Mouse (Mus musculus) forebrain, postnatal 0 days (tissue): ENCODE results near the gene Bbs10. TPM values are rescaled to one million over a fixed set of nuclear protein-coding genes. Genes with fewer than 3 reads are reported as not detected.
A peak's percentile ranks its signal among the peaks of the same experiment; 100 is the strongest.

Experiments used
- ATAC-seq: fragments of 200-750 bp; cut with Nextera tagmentation; 2 replicates; pipeline ENCODE4 v1.8.0; 2017; ENCODE audit warnings: mild to moderate bottlenecking, moderate library complexity
- DNase-seq: peaks from one replicate; pipeline ENCODE4 v3.0.0-alpha.2; 2015
- H3K27ac ChIP-seq: fragments of 300-500 bp; sonication (generic); 2 replicates; pipeline ENCODE4 v1.5.1; 2014; ENCODE audit warnings: low read depth, mild to moderate bottlenecking, antibody characterized with exemption, low read length, moderate library complexity, mixed read lengths
- H3K27me3 ChIP-seq: fragments of 300-500 bp; sonication (generic); 2 replicates; pipeline ENCODE4 v1.6.1; 2014; ENCODE audit warnings: mild to moderate bottlenecking, low read length, mixed read lengths; ENCODE audit not compliant: insufficient read depth
- H3K36me3 ChIP-seq: fragments of 300-500 bp; sonication (generic); 2 replicates; pipeline ENCODE4 v1.6.1; 2014; ENCODE audit warnings: mild to moderate bottlenecking, moderate library complexity; ENCODE audit not compliant: insufficient read depth
- H3K4me1 ChIP-seq: fragments of 300-500 bp; sonication (generic); 2 replicates; pipeline ENCODE4 v1.6.1; 2014; ENCODE audit warnings: antibody characterized with exemption; ENCODE audit not compliant: insufficient read depth
- H3K4me2 ChIP-seq: fragments of 300-500 bp; sonication (generic); 2 replicates; pipeline ENCODE4 v1.6.1; 2014; ENCODE audit warnings: low read depth, mild to moderate bottlenecking, moderate library complexity
- H3K4me3 ChIP-seq: fragments of 300-500 bp; sonication (generic); 2 replicates; pipeline ENCODE4 v1.5.1; 2014; ENCODE audit warnings: low read depth, low read length, mixed read lengths
- H3K9ac ChIP-seq: fragments of 300-500 bp; sonication (generic); 2 replicates; pipeline ENCODE4 v1.6.1; 2014; ENCODE audit warnings: mild to moderate bottlenecking
- H3K9me3 ChIP-seq: fragments of 300-500 bp; sonication (generic); 2 replicates; pipeline ENCODE4 v1.6.1; 2016; ENCODE audit warnings: low read length
- CTCF ChIP-seq: sonication (generic); IDR thresholded peaks from 2 replicates; pipeline ENCODE4 v1.5.1; 2016; ENCODE audit warnings: antibody characterized with exemption, control low read depth, low read depth
- WGBS: fragments of 180-500 bp; shearing (Covaris S2); extraction: QIAGEN DNeasy Blood & Tissue Kit; methylation state at CpG from one replicate; pipeline ENCODE4 v1.1.7; 2014; 5-methylcytosine and 5-hydroxymethylcytosine counted together
- polyA plus RNA-seq: library from polyadenylated mRNA; unstranded; fragments of >200 nt; fragmentation: Nextera tagmentation; extraction: Ambion mirVana; gene quantifications from 2 replicates; pipeline ENCODE4 v1.2.1, GENCODE M21; 2015
- total RNA-seq: library from RNA; depleted of rRNA; stranded (reverse); fragments of >200 nt; gene quantifications from 2 replicates; pipeline ENCODE4 v1.2.3, GENCODE M21; 2014; rRNA removed

Gene Bbs10
- 4.4 and 4.8 TPM in 2 replicates for total RNA-seq
- polyA plus RNA-seq = 1.5 and 2.1 TPM in 2 replicates

- DNase-seq (peak; percentile 97), ATAC-seq (peak; percentile 98)
- Histone ChIP-seq H3K27me3 (no peaks in the 10 kb centered on the region), H3K4me1 (no peaks in the 10 kb centered on the region), H3K9ac (peak within 1 kb of the TSS; percentile 81), H3K9me3 (no peaks in the 10 kb centered on the region), H3K4me3 (peak within 1 kb of the TSS; percentile 72), H3K27ac (peak within 1 kb of the TSS; percentile 92), H3K36me3 (peaks cover under 1% of the 10 kb centered on the region; the same call in 1 of the 2 replicates), H3K4me2 (peak within 1 kb of the TSS; percentile 60)
- TF ChIP-seq CTCF = peak; percentile 95
- 3% methylated on average over 53 of the region's 54 CpGs for WGBS
These were observed at the start of gene Bbs10 for GRCm38 (mm10) chr10:111298140-111299098. Bbs10 (plus strand) TSS chr10:111298679.

- H3K9me3 ChIP-seq = no peaks in the 10 kb centered on the region
- no peak overlapping the region for H3K9ac ChIP-seq
- WGBS = 63% methylated on average over 4 of the region's 4 CpGs
- no peaks in the 10 kb centered on the region for H3K27me3 ChIP-seq
- no peak for TF ChIP-seq CTCF
- ATAC-seq (no peak), DNase-seq (no peak)
- H3K4me1 ChIP-seq = peaks cover 5% of the 10 kb centered on the region; the same call in 1 of the 2 replicates
- no peak overlapping the region for H3K27ac ChIP-seq
- H3K4me2 ChIP-seq = no peak overlapping the region; the same call in 1 of the 2 replicates
- no peaks in the 10 kb centered on the region for H3K36me3 ChIP-seq
- no peak overlapping the region for H3K4me3 ChIP-seq
These were observed 48.3 kb upstream of the Bbs10 start for GRCm38 (mm10) chr10:111250192-111250591.

GRCm38 (mm10) chr10:111251666-111252065, 46.8 kb upstream of the Bbs10 start:
- DNase-seq (no peak), ATAC-seq (no peak)
- Histone ChIP-seq H3K4me1 (peaks cover 5% of the 10 kb centered on the region; the same call in 1 of the 2 replicates), H3K27me3 (no peaks in the 10 kb centered on the region), H3K4me3 (no peak overlapping the region), H3K36me3 (no peaks in the 10 kb centered on the region), H3K9ac (no peak overlapping the region), H3K4me2 (no peak overlapping the region), H3K27ac (no peak overlapping the region), H3K9me3 (no peaks in the 10 kb centered on the region)
- WGBS = 81% methylated on average over 5 of the region's 5 CpGs
- TF ChIP-seq CTCF = no peak

GRCm38 (mm10) chr10:111255228-111255627, 43.3 kb upstream of the Bbs10 start:
- Histone ChIP-seq H3K27ac (no peak overlapping the region), H3K4me3 (no peak overlapping the region), H3K9ac (no peak overlapping the region), H3K4me1 (no peaks in the 10 kb centered on the region), H3K36me3 (no peaks in the 10 kb centered on the region), H3K4me2 (no peak overlapping the region), H3K27me3 (no peaks in the 10 kb centered on the region), H3K9me3 (no peaks in the 10 kb centered on the region)
- no peak for TF ChIP-seq CTCF
- ATAC-seq = no peak
- 81% methylated on average over 6 of the region's 6 CpGs for WGBS
- no peak for DNase-seq

DNA sequence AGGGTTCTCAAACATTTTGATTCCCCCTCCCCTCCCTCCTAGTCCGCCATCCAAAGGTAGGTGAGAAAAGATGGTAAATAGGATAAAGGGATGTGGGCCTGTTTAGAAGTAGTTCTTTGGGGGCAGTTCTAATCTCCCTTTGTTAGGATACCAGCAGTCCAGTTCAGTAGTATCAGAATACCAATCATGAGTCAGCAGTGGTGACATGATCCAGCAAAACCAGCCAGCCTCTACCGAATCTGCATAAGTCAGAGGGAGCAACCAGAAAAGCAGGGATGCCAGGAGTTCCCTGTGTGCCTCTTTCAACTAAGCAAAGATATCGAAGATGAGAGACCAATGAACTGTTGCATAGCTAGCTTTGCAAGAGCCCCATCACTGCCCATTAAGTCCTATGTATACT, 42.3 kb upstream of the Bbs10 start:
- WGBS = 96% methylated on average over 3 of the region's 3 CpGs
- H3K4me1 ChIP-seq = no peaks in the 10 kb centered on the region
- no peak for ATAC-seq

DNA sequence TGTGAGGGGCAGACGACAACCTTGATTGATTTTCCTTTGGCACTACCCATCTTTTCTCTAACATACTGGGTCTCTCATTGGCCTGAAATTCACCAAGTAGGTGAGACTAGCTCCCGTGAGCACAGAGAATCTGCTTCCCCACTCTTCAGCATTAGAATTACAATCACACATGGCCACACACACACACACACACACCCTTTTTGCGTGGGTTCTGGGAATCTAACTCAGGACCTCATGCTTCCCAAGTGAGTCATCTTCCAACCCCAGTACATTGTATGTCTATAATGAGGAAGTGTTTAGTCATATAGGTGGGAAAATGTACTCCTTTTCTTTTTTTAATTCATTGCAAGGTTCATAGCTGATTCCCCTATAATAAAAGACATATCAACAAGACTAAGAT, 41.1 kb upstream of the Bbs10 start:
- 86% methylated on average over 3 of the region's 3 CpGs for WGBS
- Histone ChIP-seq H3K4me3 (no peak overlapping the region), H3K4me2 (no peak overlapping the region), H3K27me3 (no peaks in the 10 kb centered on the region), H3K27ac (no peak overlapping the region), H3K4me1 (no peaks in the 10 kb centered on the region), H3K9me3 (no peaks in the 10 kb centered on the region), H3K36me3 (no peaks in the 10 kb centered on the region), H3K9ac (no peak overlapping the region)
- ATAC-seq (no peak), DNase-seq (no peak)
- no peak for TF ChIP-seq CTCF

More for the DNA sequence above, 42.3 kb upstream of the Bbs10 start:
- TF ChIP-seq CTCF = no peak
- H3K27me3 ChIP-seq = no peaks in the 10 kb centered on the region
- H3K4me2 ChIP-seq = no peak overlapping the region
- H3K9me3 ChIP-seq = no peaks in the 10 kb centered on the region
- DNase-seq = no peak
- H3K36me3 ChIP-seq = no peaks in the 10 kb centered on the region
- no peak overlapping the region for H3K27ac ChIP-seq
- H3K4me3 ChIP-seq = no peak overlapping the region
- H3K9ac ChIP-seq = no peak overlapping the region

DNA sequence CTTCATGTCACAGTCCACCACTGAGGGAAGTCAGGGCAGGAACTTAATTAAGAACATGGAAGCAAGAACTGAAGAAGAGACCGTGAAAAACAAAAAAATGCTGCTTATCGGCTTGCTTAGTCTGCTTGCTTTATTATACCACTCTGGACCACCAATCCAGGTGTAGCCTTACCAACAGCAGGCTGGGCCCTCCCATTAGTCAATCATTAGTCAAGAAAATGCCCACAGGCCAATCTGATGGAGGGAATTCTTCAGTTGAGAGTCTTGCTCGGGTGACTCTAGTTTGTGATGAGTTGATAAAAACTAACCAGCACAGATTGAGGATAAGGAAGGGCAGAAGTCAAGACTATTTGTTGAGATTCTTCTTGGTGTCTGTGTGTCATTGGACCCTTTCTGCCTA, 40.2 kb upstream of the Bbs10 start:
- ATAC-seq (no peak), DNase-seq (no peak)
- Histone ChIP-seq H3K27ac (no peak overlapping the region), H3K36me3 (no peaks in the 10 kb centered on the region), H3K9me3 (no peaks in the 10 kb centered on the region), H3K4me2 (no peak overlapping the region), H3K4me3 (no peak overlapping the region), H3K4me1 (no peaks in the 10 kb centered on the region), H3K27me3 (no peaks in the 10 kb centered on the region), H3K9ac (no peak overlapping the region)
- no peak for TF ChIP-seq CTCF
- 98% methylated on average over 3 of the region's 3 CpGs for WGBS
